Mouse (Mus musculus) embryonic stem cell, embryonic (primary cell): Measurements from ENCODE around the gene Sel1l.

Source experiments
- CTCF ChIA-PET, 4 experiments: fragments of 300-600 bp in 2 of 4; fragments of 350-600 bp in 2 of 4; sonication (Branson Sonifier 250); formaldehyde crosslinking; loops; one replicate each; lab custom pipeline; 2022; ENCODE audit warnings: inconsistent platforms in 2 of 4; lab: Charles Lee
- POLR2A ChIA-PET, 4 experiments: fragments of 300-600 bp in 2 of 4; fragments of 350-600 bp in 2 of 4; sonication (Branson Sonifier 250); formaldehyde crosslinking; loops; one replicate each; lab custom pipeline; 2022; ENCODE audit warnings: antibody characterized with exemption in 4 of 4, inconsistent platforms in 1 of 4; lab: Charles Lee

Sel1l gene

GRCm38 (mm10) chr12:91849045-91849467, at the start of gene Sel1l:
TSS of gene Sel1l (minus strand) at chr12:91849157.
- CTCF ChIA-PET: interaction anchor here in 1 of 4 experiments (1.0 kb wide), 1 partner anchor 426 kb away, joined by 3 read pairs; no protein-coding TSS in a partner anchor

GRCm38 (mm10) chr12:91892622-91893560, 43.9 kb upstream of the Sel1l start:
- CTCF ChIA-PET: no interaction called here
- POLR2A ChIA-PET: interaction anchor here in 1 of 4 experiments (0.6 kb wide), 1 partner anchor 9 kb away, joined by 5 read pairs; no protein-coding TSS in a partner anchor

More at GRCm38 (mm10) chr12:91849045-91849467, at the start of gene Sel1l:
- POLR2A ChIA-PET: interaction anchor here in 2 of 4 experiments (1.0 to 1.3 kb wide), 6 partner anchors 10 to 261 kb away, joined by 3 to 8 read pairs (median 4); partner anchors contain the start of gene Gtf2a1 (in 2 of the 2)

GRCm38 (mm10) chr12:91880431-91880830, 31.5 kb upstream of the Sel1l start:
- POLR2A ChIA-PET: no interaction called here

GRCm38 (mm10) chr12:91878912-91879250, 29.9 kb upstream of the Sel1l start:
- ChIA-PET CTCF (no interaction called here), POLR2A (no interaction called here)

More at GRCm38 (mm10) chr12:91880431-91880830, 31.5 kb upstream of the Sel1l start:
- CTCF ChIA-PET: no interaction called here

GRCm38 (mm10) chr12:91878056-91878911, 29.3 kb upstream of the Sel1l start:
- ChIA-PET CTCF (interaction anchor here (0.5 to 1.3 kb wide), 24 partner anchors 9 to 1471 kb away, joined by 3 to 11 read pairs (median 5); no protein-coding TSS in a partner anchor), POLR2A (interaction anchor here in 3 of 4 experiments (0.6 to 1.5 kb wide), 3 partner anchors 29 to 1889 kb away, joined by 3 read pairs; partner anchors contain the start of gene Sel1l (in 1 of the 3))

GRCm38 (mm10) chr12:91877646-91878045, 28.7 kb upstream of the Sel1l start:
- ChIA-PET POLR2A (interaction anchor here in 3 of 4 experiments (0.6 to 1.5 kb wide), 4 partner anchors 29 to 1890 kb away, joined by 3 to 7 read pairs (median 3); partner anchors contain the start of gene Sel1l (in 1 of the 3)), CTCF (interaction anchor here (0.5 to 1.3 kb wide), 26 partner anchors 8 to 1472 kb away, joined by 3 to 11 read pairs (median 4); no protein-coding TSS in a partner anchor)

- CTCF ChIA-PET: interaction anchor here in 1 of 4 experiments (0.6 kb wide), 1 partner anchor 80 kb away, joined by 3 read pairs; no protein-coding TSS in a partner anchor
Observed at GRCm38 (mm10) chr12:91870671-91871070, 21.7 kb upstream of the Sel1l start.

GRCm38 (mm10) chr12:91869352-91869751, 20.4 kb upstream of the Sel1l start:
- ChIA-PET POLR2A (interaction anchor here in 1 of 4 experiments (0.5 kb wide), 1 partner anchor 380 kb away, joined by 3 read pairs; no protein-coding TSS in a partner anchor), CTCF (interaction anchor here in 2 of 4 experiments (0.9 to 1.0 kb wide), 2 partner anchors 8 kb away, joined by 4 to 6 read pairs; no protein-coding TSS in a partner anchor)

More at GRCm38 (mm10) chr12:91870671-91871070, 21.7 kb upstream of the Sel1l start:
- POLR2A ChIA-PET: no interaction called here

- POLR2A ChIA-PET: no interaction called here
- CTCF ChIA-PET: interaction anchor here in 1 of 4 experiments (0.5 kb wide), 1 partner anchor 265 kb away, joined by 3 read pairs; no protein-coding TSS in a partner anchor
Observed at GRCm38 (mm10) chr12:91854330-91854729, 5.4 kb upstream of the Sel1l start.

GRCm38 (mm10) chr12:91848394-91849044, 438 bp downstream of the Sel1l start:
- POLR2A ChIA-PET: interaction anchor here in 2 of 4 experiments (1.0 to 1.3 kb wide), 6 partner anchors 10 to 260 kb away, joined by 3 to 8 read pairs (median 4); partner anchors contain the start of gene Gtf2a1 (in 1 of the 2)

GRCm38 (mm10) chr12:91846038-91846437, 2.9 kb downstream of the Sel1l start:
- ChIA-PET CTCF (no interaction called here), POLR2A (interaction anchor here in 2 of 4 experiments (1.1 to 2.0 kb wide), 4 partner anchors 22 to 256 kb away, joined by 3 to 8 read pairs (median 4); partner anchors contain the start of gene Gtf2a1 (in 1 of the 2))

More at GRCm38 (mm10) chr12:91848394-91849044, 438 bp downstream of the Sel1l start:
- CTCF ChIA-PET: interaction anchor here in 1 of 4 experiments (1.0 kb wide), 1 partner anchor 425 kb away, joined by 3 read pairs; no protein-coding TSS in a partner anchor

GRCm38 (mm10) chr12:91845393-91845792, 3.6 kb downstream of the Sel1l start:
- ChIA-PET CTCF (no interaction called here), POLR2A (interaction anchor here in 2 of 4 experiments (0.8 to 2.1 kb wide), 6 partner anchors 12 to 262 kb away, joined by 3 to 8 read pairs (median 4); partner anchors contain the start of gene Gtf2a1 (in 1 of the 2))

- ChIA-PET POLR2A (interaction anchor here in 2 of 4 experiments (0.7 to 2.1 kb wide), 8 partner anchors 11 to 261 kb away, joined by 3 to 7 read pairs (median 3); no protein-coding TSS in a partner anchor), CTCF (interaction anchor here in 1 of 4 experiments (0.6 kb wide), 1 partner anchor 55 kb away, joined by 4 read pairs; no protein-coding TSS in a partner anchor)
Observed at GRCm38 (mm10) chr12:91844542-91844941, 4.4 kb downstream of the Sel1l start.

- CTCF ChIA-PET: interaction anchor here in 2 of 4 experiments (0.7 kb wide), 2 partner anchors 1244 to 1352 kb away, joined by 3 to 5 read pairs; no protein-coding TSS in a partner anchor
- POLR2A ChIA-PET: interaction anchor here in 2 of 4 experiments (0.6 to 2.1 kb wide), 9 partner anchors 10 to 261 kb away, joined by 3 to 7 read pairs (median 3); no protein-coding TSS in a partner anchor
Observed at GRCm38 (mm10) chr12:91843888-91844287, 5.1 kb downstream of the Sel1l start.

GRCm38 (mm10) chr12:91841714-91842113, 7.2 kb downstream of the Sel1l start:
- CTCF ChIA-PET: no interaction called here
- POLR2A ChIA-PET: no interaction called here

GRCm38 (mm10) chr12:91838261-91838660, 10.7 kb downstream of the Sel1l start:
- POLR2A ChIA-PET: interaction anchor here in 1 of 4 experiments (1.2 kb wide), 1 partner anchor 11 kb away, joined by 3 read pairs; the partner anchor contains the start of gene Sel1l
- CTCF ChIA-PET: interaction anchor here in 1 of 4 experiments (1.1 kb wide), 1 partner anchor 37 kb away, joined by 3 read pairs; no protein-coding TSS in a partner anchor
